Mouse (Mus musculus): Measurements from ENCODE around the gene Ift20.

DNA sequence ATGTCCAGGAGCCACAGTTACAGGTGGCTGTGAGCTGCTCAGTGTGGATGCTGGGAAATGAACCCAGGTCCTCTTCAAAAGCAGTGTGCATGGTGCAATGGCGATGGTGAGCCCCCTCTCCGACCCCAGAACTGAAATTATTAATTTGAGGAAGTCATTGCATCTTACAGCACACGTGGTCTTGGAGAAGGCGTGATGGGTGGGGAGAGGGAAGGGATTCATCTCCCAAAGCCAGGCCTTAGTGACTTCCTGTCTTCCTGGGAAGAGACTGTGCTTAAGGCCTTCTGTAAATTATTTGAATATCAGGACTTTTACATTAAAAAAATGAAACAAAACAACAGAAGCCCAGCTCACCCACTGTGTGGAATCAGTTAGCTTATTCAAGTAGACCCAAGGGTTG is 19.9 kb downstream of the Ift20 start:
- no peak for TF ChIP-seq CTCF (IDR thresholded peaks at IDR 0.05; ENCODE audit: extremely low read depth, insufficient read depth, low read length)
- TF ChIP-seq POLR2A (IDR thresholded peaks at IDR 0.05; ENCODE audit: extremely low read depth, insufficient read depth, low read length), result no peak
